Mouse (Mus musculus): Measurements from ENCODE around the gene Arhgap5. TPM values are rescaled to one million over a fixed set of nuclear protein-coding genes. Genes with fewer than 3 reads are reported as not detected.
"Not testable (repeated sequence)": the region's sequence is repeated elsewhere in the genome, so short reads cannot be mapped to it uniquely, and the experiment has no call there.

Gene Arhgap5
- polyA plus RNA-seq, 1 experiment from 2014 or later, result 31.7 TPM

DNA sequence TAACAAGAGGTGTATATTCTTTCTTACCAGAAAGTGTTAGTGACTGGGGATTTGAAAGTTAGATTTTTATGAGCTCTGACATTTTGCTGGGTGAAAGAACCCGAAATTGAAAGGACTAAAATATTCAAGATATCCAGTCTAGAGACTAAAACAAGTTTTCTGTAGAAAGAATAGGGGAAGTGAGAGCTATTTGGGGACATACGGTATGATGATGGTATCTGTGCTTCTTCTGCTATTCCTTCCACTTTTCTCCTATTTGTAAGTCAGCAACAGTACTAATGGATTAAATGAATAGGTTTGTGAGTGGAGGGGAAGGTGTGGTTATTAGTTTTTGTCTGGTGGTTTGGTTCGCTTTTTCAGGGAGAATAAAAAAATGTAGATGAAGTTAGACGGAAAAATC is 37.5 kb downstream of the Arhgap5 start:
- no peak for ATAC-seq (replicated peaks; ENCODE audit: insufficient number of reproducible peaks, insufficient read depth, low FRiP score, low read depth)
- H3K4me1 ChIP-seq (replicated peaks), result peaks cover 2% of the 10 kb centered on the region; the same call in 1 of the 2 replicates
- H3K9me3 ChIP-seq (replicated peaks), result no peaks in the 10 kb centered on the region
- H3K27me3 ChIP-seq, result no peaks in the 10 kb centered on the region
- H3K36me3 ChIP-seq, result no peaks in the 10 kb centered on the region
- no peak overlapping the region for H3K27ac ChIP-seq
- 83% methylated on average over 4 of the region's 4 CpGs for WGBS
- no peak overlapping the region for H3K4me3 ChIP-seq
- H3K4me2 ChIP-seq, result no peak overlapping the region
- no peak overlapping the region for H3K9ac ChIP-seq

DNA sequence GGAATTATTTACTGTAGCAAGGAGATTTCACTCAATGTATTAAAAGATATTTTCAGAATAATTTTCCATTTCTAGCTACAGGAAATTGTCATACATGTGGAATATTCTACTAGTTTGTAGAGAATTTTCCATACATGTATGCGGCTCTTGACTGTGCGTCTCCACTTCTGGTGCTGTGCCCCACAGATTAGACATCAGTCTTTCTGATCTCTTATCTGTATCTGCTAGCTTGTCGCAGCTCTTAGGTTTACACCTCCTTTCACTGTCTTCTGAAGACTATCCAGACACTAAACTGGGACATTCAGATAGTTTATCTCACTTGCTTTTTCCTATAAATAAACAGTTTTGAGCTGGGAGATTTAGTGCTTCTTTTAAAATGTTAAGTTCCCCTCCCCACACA is 40.8 kb downstream of the Arhgap5 start:
- ATAC-seq (replicated peaks; ENCODE audit: insufficient number of reproducible peaks, insufficient read depth, low FRiP score, low read depth), result no peak
- Histone ChIP-seq H3K27ac (no peak overlapping the region), H3K4me1 (replicated peaks) (no peaks in the 10 kb centered on the region), H3K4me2 (no peak overlapping the region), H3K4me3 (no peak overlapping the region), H3K36me3 (no peaks in the 10 kb centered on the region), H3K27me3 (no peaks in the 10 kb centered on the region), H3K9ac (no peak overlapping the region), H3K9me3 (replicated peaks) (no peaks in the 10 kb centered on the region)
- 47% methylated on average over 3 of the region's 3 CpGs for WGBS

DNA sequence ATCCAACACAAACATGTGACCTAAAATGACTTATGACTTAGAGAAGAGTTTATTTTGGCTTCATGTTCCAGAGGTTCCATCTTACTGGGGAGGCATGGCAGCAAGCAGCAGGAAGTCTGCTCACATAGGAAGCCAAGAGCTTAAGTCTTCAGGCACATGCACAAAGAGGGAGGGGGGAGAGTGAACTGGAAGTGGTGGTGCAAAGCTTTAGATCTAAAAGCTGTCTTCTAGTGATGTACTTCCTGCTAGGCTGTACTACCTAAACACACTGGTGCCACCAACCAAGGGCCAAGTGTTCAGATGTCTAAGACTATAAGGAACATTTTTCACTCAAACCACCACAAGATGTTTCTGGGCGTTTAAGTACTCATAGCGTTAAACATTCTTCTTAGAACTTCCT is 48.3 kb downstream of the Arhgap5 start:
- Histone ChIP-seq H3K27me3 (no peaks in the 10 kb centered on the region), H3K27ac (no peak overlapping the region), H3K4me2 (no peak overlapping the region), H3K4me3 (no peak overlapping the region), H3K9me3 (replicated peaks) (no peaks in the 10 kb centered on the region), H3K9ac (no peak overlapping the region), H3K36me3 (no peaks in the 10 kb centered on the region), H3K4me1 (replicated peaks) (peaks cover 8% of the 10 kb centered on the region)
- ATAC-seq (replicated peaks; ENCODE audit: insufficient number of reproducible peaks, insufficient read depth, low FRiP score, low read depth), result no peak
- WGBS, result 92% methylated on average over 2 of the region's 2 CpGs

DNA sequence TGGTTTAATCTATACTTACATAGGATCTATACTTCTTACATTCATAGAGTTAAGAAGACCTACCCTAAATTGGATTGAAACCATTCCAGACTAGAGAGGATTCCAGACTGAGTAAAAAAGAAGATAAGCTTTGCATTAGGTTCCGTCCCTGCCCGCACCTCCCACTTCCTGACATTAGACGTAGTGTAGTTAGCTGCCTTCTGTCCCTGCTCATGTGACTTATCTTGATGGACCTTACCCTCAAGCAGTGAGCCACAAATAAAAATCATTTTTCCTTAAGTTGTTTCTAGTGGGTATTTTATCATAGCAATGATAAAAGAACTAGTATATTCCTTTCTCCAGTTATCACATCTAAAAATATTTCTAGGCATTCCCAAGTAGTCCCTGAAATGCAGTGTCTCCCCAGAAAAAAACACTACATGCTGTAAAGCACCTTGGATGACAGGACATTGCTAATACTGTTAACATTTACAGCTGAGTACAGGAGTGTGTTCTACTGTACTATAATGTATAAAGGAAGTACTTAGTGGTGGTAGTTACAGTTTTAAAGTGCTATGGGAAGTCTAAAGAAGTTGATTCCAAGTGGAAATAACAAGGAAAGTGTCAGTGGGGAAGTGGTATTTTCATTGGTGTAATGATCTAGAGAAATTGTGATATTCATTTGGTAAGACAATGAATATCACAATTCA is 51.6 kb downstream of the Arhgap5 start:
- WGBS, result 31% methylated on average over 3 of the region's 3 CpGs
- Histone ChIP-seq H3K4me1 (replicated peaks) (peaks cover 8% of the 10 kb centered on the region), H3K27ac (no peak overlapping the region), H3K27me3 (no peaks in the 10 kb centered on the region), H3K9ac (no peak overlapping the region), H3K9me3 (replicated peaks) (no peaks in the 10 kb centered on the region), H3K4me3 (no peak overlapping the region), H3K36me3 (peaks cover 4% of the 10 kb centered on the region; the same call in 1 of the 2 replicates), H3K4me2 (no peak overlapping the region)
- ATAC-seq (replicated peaks; ENCODE audit: insufficient number of reproducible peaks, insufficient read depth, low FRiP score, low read depth), result no peak

DNA sequence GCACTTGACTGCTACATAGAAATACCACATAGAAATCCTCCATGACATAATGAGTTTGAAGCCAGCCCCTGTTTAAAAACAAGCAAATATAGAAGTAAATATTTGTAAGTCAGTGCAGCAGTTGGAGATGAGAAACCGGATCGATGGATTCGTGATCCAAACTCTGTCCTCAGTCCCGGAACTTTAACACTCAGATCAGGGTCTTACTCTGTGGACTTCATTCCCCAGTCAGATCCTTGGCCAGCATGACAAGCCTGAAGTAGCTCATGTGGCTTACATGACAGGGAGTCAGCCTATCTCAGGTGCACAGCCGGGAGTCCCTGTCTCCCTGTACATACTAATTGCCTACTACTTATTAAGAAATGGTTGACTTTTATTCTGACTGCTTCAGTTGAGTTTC is 61.9 kb downstream of the Arhgap5 start:
- no peaks in the 10 kb centered on the region for H3K9me3 ChIP-seq (replicated peaks)
- H3K4me1 ChIP-seq (replicated peaks), result no peaks in the 10 kb centered on the region
- 90% methylated on average over 5 of the region's 5 CpGs for WGBS
- no peak overlapping the region for H3K27ac ChIP-seq
- H3K4me3 ChIP-seq, result no peak overlapping the region
- no peak for ATAC-seq (replicated peaks; ENCODE audit: insufficient number of reproducible peaks, insufficient read depth, low FRiP score, low read depth)
- no peak overlapping the region for H3K9ac ChIP-seq
- H3K36me3 ChIP-seq, result peaks cover 18% of the 10 kb centered on the region
- no peak overlapping the region for H3K4me2 ChIP-seq
- no peaks in the 10 kb centered on the region for H3K27me3 ChIP-seq

DNA sequence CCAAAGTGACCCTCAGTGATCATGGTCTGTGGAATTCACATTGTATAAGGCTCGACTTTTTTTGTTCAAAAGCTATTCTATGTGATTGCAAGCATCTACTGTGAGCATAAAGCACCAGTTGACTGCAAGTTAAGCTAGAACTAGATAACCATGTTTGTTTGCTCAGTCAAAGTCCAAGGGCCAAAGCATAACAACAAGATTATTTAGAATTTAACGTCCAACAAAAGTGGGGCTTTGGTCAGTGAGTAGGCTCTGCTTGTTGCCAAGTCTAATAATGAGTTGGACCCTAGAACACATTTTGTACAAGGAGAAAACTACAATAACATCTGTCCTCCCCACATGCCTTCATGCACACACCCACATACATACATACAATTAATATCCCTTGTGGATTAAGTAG is 69.6 kb downstream of the Arhgap5 start:
- H3K27ac ChIP-seq, result no peak overlapping the region
- ATAC-seq (replicated peaks; ENCODE audit: insufficient number of reproducible peaks, insufficient read depth, low FRiP score, low read depth), result no peak
- H3K36me3 ChIP-seq, result peaks cover 13% of the 10 kb centered on the region
- H3K27me3 ChIP-seq, result no peaks in the 10 kb centered on the region
- H3K9me3 ChIP-seq (replicated peaks), result no peaks in the 10 kb centered on the region
- no peak overlapping the region for H3K9ac ChIP-seq
- H3K4me3 ChIP-seq, result no peak overlapping the region
- WGBS, result 88% methylated on average over 2 of the region's 2 CpGs
- H3K4me2 ChIP-seq, result no peak overlapping the region
- H3K4me1 ChIP-seq (replicated peaks), result no peaks in the 10 kb centered on the region

DNA sequence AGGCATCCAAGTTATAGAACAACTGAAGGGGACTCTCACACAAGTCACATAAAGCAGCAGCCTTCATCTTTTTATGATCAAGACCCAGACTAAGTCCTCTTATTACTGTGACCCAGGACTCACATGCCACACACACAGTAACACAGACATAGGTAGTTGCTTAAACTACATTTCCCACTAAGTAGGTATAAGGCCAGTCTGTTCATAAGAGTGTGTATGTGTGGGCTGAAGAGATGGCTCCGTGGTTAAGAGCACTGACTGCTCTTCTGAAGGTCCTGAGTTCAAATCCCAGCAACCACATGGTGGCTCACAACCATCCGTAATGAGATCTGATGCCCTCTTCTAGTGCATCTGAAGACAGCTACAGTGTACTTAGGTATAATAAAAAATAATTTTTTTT is 82.7 kb downstream of the Arhgap5 start:
- H3K9me3 ChIP-seq (replicated peaks); H3K27ac ChIP-seq; H3K9ac ChIP-seq; ATAC-seq (replicated peaks; ENCODE audit: insufficient number of reproducible peaks, insufficient read depth, low FRiP score, low read depth); H3K4me1 ChIP-seq (replicated peaks); H3K27me3 ChIP-seq; H3K4me2 ChIP-seq; H3K4me3 ChIP-seq; H3K36me3 ChIP-seq: not testable (repeated sequence)
- 78% methylated on average over 2 of the region's 2 CpGs for WGBS

DNA sequence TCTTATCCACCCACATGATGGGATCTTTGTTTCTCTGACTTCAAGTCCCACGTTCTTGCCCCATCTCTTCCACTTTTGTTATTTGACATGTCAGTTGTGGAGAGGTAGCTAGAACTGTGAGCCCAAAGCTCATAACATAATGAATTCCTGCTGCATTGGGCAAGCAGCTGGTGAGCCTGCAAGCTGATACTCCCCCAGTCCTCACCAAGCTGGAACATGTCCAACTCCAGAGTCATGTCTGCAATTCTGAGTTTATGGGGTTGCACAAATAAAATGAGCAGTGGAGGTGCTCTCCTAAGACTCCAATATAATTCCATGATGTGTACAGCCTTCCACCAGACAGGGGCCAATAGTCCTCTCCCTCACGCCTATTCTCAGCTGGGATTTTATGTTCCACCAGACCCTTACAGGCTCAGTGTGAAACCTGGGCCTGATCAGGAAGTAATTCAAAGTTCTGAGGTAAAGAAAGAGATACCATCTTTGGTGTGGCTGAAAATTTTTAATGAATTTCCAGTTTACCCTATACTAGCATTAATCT is 83.8 kb downstream of the Arhgap5 start:
- Histone ChIP-seq H3K27ac (no peak overlapping the region), H3K4me3 (no peak overlapping the region), H3K27me3 (no peaks in the 10 kb centered on the region), H3K4me1 (replicated peaks) (no peaks in the 10 kb centered on the region), H3K9me3 (replicated peaks) (no peaks in the 10 kb centered on the region), H3K9ac (no peak overlapping the region), H3K36me3 (no peaks in the 10 kb centered on the region), H3K4me2 (no peak overlapping the region)
- no peak for ATAC-seq (replicated peaks; ENCODE audit: insufficient number of reproducible peaks, insufficient read depth, low FRiP score, low read depth)
- 76% methylated on average over 2 of the region's 2 CpGs for WGBS

DNA sequence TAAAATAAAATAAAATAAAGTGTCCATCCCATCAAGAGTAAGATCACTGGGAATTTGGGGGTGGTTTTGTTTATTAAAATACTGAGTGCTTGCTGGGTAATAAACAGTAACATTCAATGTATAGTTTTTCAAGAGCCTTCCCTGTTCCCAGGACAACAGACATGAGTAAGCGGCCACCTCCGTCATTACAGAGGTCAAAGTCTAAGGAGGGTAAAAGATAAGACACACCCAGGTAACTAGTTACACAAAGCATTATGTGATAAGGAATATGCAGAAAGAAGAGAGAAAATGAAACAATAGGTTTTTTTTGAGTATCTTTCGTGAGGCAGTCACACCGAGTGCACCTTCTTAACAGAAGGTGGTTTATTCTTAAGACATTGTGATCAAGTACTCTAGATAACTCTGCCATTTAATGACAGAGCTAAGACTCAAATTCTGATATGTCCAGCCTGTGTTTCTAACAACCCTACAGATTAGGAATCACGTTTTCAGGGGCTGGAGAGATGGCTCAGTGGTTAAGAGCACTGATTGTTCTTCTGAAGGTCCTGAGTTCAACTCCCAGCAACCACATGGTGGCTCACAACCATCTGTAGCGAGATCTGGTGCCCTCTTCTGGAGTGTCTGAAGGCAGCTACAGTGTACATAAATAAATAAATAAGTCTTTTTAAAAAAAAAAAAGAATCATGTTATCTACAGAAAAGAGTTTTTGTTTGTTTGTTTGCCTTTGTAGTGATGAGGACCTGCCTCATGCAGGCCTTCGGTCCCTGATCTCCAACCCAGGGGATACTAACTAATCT is 91.8 kb downstream of the Arhgap5 start:
- Histone ChIP-seq H3K36me3 (no peaks in the 10 kb centered on the region), H3K27me3 (no peaks in the 10 kb centered on the region), H3K4me1 (replicated peaks) (no peaks in the 10 kb centered on the region), H3K9me3 (replicated peaks) (no peaks in the 10 kb centered on the region), H3K4me3 (no peak overlapping the region), H3K27ac (no peak overlapping the region), H3K9ac (no peak overlapping the region), H3K4me2 (no peak overlapping the region)
- 84% methylated on average over 7 of the region's 7 CpGs for WGBS
- ATAC-seq (replicated peaks; ENCODE audit: insufficient number of reproducible peaks, insufficient read depth, low FRiP score, low read depth), result no peak

DNA sequence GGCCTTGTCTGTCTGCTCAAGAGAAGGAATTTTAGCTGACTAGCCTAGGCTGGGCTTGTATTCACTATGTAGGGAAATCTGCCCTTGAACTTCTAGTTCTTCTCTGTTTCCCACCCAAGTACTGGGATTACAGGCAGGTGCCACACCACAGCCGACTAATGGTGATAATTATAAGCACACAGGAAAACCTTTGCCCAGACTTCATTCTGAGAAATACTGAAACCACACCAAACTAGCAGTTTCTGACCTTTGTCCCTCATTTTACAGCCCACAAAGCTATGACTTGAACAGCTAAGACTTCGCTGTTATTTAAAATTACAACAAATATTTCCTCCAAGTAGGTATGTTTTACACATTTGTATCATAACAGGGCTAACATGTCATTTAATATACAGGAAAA is 98.7 kb downstream of the Arhgap5 start:
- no peak for ATAC-seq (replicated peaks; ENCODE audit: insufficient number of reproducible peaks, insufficient read depth, low FRiP score, low read depth)
- H3K4me1 ChIP-seq (replicated peaks), result peaks cover 6% of the 10 kb centered on the region
- H3K27me3 ChIP-seq, result no peaks in the 10 kb centered on the region
- H3K36me3 ChIP-seq, result no peaks in the 10 kb centered on the region
- no peaks in the 10 kb centered on the region for H3K9me3 ChIP-seq (replicated peaks)
- 28% methylated on average over 2 of the region's 2 CpGs for WGBS
- peak overlapping the region; percentile 90 for H3K4me3 ChIP-seq
- peak overlapping the region; percentile 95 for H3K27ac ChIP-seq
- no peak overlapping the region for H3K9ac ChIP-seq
- H3K4me2 ChIP-seq, result peak overlapping the region; percentile 84

DNA sequence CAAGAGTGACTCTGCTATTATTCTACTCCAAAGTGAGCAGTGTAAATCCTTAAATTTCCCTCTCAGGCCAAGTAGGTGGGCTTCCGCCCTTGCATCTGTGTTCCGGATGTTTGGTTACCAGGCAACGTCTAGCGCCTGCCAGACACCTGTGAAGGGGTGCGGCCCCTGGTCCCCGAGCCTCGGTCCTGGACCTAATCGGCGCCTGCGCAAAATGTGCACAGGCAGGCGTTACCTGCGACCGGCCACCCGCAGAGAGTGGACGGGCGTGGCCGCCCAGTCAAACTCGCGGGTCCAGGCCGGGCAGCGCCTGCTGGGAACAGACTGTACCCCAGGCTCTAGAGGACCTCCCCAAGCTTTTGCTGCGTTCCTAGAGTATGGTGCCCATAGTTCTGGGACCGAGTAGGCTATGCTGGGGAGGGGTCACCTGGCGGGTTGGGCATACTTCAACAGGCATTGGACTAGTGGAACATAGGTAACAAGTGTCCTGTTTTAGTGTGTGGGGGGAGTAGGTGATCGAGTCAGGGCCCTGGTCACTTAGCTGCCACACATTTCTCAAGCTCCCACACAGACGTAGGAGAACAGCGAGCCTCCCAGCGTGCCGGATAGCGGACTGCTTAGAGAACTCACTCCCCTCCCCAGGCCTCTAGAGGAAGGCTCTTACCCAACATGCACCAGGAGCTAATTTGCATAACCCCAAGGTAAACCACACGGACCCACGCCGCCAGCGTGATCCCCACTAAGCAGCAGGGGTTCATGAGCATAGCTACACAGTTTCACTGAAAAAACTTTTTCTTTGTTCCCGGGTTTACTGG is 99.3 kb downstream of the Arhgap5 start:
- ATAC-seq (replicated peaks; ENCODE audit: insufficient number of reproducible peaks, insufficient read depth, low FRiP score, low read depth), result peak; percentile 88

More for the DNA sequence above, 99.3 kb downstream of the Arhgap5 start:
- no peaks in the 10 kb centered on the region for H3K27me3 ChIP-seq
- H3K9ac ChIP-seq, result peak overlapping the region; percentile 75
- no peaks in the 10 kb centered on the region for H3K9me3 ChIP-seq (replicated peaks)
- no peaks in the 10 kb centered on the region for H3K36me3 ChIP-seq
- peak overlapping the region; percentile 90 for H3K4me3 ChIP-seq
- peaks cover 6% of the 10 kb centered on the region for H3K4me1 ChIP-seq (replicated peaks)
- H3K27ac ChIP-seq, result peak overlapping the region; percentile 95
- WGBS, result under 1% methylated on average over 35 of the region's 35 CpGs
- peak overlapping the region; percentile 84 for H3K4me2 ChIP-seq
